Mouse (Mus musculus): Measurements from ENCODE around the gene Ankrd34c.
A peak's percentile ranks its signal among the peaks of the same experiment; 100 is the strongest.

Ankrd34c gene

DNA sequence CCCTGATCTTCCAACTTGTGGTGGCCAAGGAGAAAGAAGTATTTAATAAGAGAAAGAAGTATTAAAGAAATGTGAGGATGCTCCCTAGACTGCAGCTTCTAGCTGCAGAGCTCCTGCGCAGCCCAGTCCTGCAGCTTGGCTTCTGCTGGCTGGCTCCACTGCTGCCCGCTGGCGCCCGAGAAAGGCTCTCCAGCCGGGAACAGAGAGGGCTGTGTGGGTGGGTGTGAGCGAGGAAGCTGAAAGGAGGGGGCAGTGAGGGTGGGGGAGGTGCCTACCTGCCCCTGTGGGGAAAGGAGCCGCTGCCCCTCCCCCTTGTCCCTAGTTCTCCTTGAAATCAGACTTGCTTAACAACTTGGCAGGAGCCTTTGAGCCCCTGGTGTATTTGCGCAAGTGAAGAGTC is at the start of gene Ankrd34c:
Ankrd34c (minus strand) TSS at position 181 of the 400 bp plus-strand sequence.
- no peak for DNase-seq (ENCODE audit: low read depth in 2 of 2, low spot score in 2 of 2)

DNA sequence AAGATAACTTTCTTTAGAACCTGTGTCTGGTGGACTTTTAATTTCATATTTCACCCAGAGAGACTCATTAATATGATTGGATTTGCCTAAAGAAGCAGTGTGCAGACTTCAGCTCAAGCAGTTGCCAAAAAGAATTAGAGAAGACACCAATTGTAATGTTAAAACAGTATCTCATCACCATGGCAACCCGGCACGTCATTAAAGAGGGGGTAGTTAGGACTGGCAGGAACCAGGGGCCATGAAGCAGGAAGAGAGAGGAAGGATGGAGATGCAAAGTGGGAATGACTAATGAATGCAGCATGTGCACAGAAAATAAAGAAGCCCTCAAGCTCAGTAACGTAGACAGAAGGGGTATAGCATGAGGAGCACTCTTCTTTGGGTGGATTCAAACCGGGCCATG is 49.3 kb upstream of the Ankrd34c start:
- DNase-seq (ENCODE audit: low read depth in 2 of 2, low spot score in 2 of 2) = no peak

DNA sequence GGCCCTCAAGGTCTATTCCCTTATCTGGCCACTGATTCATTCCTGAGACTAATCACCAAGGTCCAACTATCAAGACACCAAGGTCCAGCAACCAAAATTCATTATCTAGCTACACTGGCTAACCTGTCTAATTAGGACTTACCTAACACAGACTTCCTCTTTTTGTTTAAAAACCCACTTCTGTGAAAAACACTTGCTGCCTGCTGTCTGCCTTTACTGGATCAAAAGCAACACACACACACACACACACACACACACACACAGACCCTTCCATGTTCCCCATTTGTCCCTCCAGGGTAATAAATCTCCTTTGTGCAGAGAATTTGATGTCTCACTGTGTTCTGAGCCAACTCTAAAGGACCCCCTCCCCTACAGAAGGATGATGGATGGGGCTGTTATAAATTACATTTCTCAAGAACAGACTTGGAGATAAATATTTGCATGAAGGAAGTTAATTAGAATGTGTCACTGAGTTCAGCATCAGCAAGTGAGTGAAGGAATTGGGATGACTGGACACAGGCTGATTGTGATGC is 43.2 kb upstream of the Ankrd34c start:
- no peak for DNase-seq (ENCODE audit: low read depth in 2 of 2, low spot score in 2 of 2)

DNA sequence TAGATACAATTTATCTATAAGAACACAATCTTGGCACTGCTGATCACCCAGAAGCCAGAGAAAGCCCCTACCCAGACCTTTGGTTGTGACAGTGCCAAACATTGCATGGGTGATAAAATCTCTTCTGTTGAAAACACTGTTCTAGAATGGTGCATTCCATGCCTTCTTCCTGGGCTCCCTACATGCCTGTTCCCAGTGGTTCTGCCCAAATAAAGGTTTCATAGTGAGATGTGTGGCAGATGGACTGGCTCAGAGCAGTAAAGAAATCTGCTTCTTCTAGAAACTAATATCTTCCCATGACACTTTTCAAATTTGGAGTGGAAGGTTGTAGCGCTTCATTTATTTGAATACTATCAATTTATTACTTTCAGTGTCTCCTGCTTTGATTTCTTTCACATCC is 41.0 kb upstream of the Ankrd34c start:
- DNase-seq (ENCODE audit: low read depth in 2 of 2, low spot score in 2 of 2) = no peak

DNA sequence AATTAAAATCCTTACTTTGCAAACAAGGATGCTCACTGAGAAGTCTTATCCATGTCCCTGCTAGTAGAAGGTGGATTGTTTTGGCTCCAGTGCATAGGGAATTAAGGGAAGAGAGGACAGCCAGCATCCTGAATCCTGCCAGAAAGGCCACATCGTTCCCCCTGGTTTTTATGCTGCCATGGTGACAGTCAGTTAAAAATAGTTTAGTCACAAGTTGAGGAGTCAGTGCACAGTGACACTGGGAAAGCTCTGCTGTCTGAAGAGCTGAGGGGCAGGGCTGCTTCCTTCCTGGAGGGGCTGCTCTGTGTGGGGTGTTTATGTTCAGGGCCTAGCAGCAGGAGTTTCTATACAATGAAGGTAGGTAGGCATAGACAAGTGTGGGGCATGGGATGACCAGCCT is 32.9 kb upstream of the Ankrd34c start:
- no peak for DNase-seq (ENCODE audit: low read depth in 2 of 2, low spot score in 2 of 2)

DNA sequence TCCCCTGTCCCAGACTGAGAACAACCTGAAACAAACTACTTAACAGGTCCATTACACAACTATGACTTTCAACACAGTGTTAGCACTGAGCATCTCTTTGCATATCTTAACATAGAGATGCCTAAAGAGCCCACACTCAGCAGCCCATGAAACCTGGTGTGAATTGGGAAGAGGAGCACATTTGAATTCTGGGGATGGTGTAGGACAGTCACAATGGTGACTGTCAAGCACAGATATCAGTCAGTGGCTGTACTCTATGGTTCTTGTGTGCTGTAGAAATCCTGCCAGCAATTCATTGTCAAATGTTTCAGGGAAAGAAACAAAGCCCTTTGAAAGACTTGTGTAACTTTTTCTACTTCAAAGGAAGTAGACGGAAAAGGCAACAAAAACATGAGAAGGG is 23.7 kb upstream of the Ankrd34c start:
- no peak for DNase-seq (ENCODE audit: low read depth in 2 of 2, low spot score in 2 of 2)

DNA sequence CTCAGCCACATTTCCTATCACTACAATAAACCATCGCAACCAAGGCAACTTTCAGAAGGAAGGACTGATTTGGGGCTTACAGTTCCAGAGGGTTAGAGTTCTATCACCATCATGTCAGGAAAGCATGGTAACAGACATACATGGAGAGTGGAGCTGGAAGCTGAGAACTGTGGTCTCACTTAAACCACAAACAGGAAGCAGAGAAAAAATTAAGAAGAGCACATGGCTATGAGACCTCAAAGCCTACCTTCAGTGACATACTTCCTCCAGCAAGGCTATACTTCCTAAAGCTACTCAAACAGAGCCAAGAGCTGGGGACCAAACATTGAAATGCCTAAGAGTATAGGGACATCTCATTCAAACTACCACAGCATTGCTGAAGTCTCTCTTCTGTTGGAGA is 20.3 kb upstream of the Ankrd34c start:
- no peak for DNase-seq (ENCODE audit: low read depth in 2 of 2, low spot score in 2 of 2)

DNA sequence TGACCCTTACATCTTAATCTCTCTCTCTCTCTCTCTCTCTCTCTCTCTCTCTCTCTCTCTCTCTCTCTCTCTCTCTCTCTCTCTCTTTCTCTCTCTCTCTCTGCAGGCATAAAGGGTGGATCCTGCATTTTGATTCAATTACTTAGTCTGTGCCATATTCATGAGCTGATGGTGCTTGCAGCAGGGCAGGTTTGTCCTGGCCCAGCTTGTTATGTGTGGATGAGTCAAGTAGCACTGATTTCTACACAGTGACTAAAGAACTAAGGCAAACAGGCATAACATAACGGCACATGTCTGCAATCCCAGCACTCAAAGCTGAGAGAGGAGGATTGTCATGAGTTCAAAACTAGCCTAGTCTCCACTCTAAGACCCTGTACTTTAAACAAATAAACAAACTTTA is 19.9 kb upstream of the Ankrd34c start:
- no peak for DNase-seq (ENCODE audit: low read depth in 2 of 2, low spot score in 2 of 2)

DNA sequence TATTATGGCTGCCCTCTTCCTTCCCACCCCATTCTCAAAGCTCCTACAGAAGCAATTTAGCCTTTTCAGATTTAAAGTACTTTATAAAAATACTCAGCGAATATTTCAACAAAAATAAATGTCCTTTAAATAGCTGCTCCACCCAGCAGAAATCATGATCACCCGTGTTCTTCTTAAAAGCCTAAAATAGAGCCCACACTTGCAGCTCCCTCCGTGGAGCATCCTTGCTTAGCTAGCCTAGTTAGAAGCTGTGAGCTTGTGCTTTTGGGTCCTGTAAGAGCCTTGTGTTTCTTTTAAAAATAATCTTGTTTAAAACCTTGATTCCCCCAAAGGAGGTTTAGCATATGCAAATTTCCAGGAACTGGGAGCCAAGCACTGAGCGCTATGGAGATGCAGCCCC is 19.3 kb upstream of the Ankrd34c start:
- DNase-seq (ENCODE audit: low read depth in 2 of 2, low spot score in 2 of 2) = no peak

DNA sequence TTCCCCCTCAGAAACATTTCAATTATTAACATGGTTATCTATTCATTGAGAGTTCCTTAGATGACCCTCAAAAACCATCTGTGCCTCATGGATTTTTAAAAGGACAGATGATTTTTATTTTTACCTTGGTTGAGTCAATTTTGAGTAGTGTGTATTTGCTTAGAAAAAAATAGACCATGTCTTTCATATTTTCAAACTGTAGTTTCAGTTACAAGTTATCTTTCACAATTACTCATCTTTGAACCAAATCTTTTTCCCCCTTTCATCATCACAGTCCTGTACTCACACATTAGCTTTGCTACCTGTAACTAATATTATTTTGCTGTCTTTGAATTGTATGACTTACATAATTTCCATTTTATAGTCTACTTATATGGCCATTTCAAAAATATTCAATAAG is 1.8 kb upstream of the Ankrd34c start:
- DNase-seq (ENCODE audit: low read depth in 2 of 2, low spot score in 2 of 2) = no peak

DNA sequence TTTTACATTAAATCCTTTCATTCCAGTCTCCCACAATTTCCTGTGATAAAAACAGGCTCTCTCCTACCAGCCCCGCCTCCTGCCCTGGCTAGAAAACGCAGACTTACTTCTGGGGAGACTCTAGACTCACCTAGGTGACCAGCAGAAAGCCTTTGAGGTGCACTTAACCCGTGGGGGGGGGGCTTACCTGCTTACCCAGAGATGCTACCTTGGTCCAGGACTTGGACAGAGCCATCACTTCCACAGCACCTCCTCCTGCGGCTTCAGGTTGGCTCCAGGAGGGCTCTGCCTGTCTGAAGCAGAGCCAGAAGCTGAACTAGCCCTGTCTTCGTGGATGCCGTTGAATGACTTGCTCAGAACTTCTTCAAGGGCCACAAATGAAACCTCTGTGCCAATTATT is 387 bp downstream of the Ankrd34c start:
- DNase-seq (ENCODE audit: low read depth in 2 of 2, low spot score in 2 of 2) = no peak

DNA sequence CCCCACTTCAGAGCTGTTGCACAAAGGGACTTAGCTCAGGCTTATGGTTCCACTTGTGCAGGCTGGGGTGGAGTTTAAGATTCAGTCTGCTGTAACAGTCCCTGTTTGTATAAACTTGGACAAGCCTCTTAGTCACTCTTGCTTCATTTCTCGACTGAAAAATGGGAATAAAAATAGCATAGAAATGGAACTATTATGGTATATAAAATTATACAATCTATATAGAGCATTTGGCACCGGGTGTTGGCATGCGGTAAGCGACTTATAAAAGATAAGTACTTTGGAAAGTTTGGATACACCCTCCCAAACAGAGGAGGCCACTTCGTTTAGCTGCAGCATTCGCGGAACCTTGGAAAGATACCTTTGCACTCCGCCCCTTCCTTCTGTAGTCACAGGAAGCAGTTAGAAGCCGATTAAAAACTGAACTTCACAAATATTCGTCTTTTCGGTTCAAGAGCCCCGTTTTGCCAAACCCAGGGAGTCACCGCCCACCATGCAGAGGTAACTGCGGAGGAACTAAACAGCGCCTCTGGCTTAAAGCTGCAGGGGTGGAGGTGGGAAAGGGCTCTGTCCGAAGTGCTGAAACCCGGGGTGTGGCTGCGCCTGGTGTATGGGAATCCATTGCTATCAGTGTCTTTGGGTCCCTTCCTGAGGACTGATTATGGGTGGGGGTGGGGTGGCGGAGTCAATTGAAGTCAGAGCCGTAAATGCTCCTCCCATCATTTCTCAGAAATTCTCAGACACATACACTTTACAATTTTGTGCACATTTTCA is 1.2 kb downstream of the Ankrd34c start:
- no peak for DNase-seq (ENCODE audit: low read depth in 2 of 2, low spot score in 2 of 2)

DNA sequence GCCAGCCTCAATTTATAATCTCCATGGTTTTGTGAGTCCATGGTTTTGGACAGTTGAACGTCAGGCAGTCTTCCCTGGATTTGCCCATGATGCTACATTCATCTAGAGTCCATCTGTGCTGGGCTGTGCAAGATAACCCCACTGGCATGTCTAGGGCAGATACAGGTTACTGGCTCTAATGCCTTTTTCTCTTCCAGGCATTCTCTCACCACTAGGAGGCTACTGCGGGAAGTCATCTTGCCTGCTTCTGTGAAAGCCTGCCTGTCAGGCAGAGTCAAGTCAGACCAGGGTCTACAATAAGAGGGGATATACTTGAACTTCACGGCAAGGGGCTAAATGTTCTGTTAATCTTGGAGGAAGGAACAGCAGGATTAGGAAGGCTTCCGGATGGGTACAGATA is 31.4 kb downstream of the Ankrd34c start:
- DNase-seq (ENCODE audit: low read depth in 2 of 2, low spot score in 2 of 2) = peak; percentile 9 to 29

DNA sequence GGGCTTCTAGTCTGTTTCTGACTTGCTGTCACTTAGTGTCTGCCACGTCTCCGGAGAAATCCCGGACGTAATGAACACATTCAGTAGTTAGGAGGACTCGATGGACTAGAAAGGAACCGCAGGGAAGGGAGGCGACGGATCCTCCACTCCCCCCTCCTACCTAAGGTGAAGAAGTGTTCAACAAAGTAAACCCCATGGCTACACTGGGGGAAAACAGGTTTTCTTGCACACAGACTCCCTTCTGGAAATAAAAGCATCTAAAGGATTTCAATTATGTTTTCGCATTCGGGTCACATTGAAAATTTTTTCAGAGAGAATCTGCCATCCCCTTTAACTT is 33.1 kb downstream of the Ankrd34c start:
- DNase-seq (ENCODE audit: low read depth in 2 of 2, low spot score in 2 of 2) = no peak

DNA sequence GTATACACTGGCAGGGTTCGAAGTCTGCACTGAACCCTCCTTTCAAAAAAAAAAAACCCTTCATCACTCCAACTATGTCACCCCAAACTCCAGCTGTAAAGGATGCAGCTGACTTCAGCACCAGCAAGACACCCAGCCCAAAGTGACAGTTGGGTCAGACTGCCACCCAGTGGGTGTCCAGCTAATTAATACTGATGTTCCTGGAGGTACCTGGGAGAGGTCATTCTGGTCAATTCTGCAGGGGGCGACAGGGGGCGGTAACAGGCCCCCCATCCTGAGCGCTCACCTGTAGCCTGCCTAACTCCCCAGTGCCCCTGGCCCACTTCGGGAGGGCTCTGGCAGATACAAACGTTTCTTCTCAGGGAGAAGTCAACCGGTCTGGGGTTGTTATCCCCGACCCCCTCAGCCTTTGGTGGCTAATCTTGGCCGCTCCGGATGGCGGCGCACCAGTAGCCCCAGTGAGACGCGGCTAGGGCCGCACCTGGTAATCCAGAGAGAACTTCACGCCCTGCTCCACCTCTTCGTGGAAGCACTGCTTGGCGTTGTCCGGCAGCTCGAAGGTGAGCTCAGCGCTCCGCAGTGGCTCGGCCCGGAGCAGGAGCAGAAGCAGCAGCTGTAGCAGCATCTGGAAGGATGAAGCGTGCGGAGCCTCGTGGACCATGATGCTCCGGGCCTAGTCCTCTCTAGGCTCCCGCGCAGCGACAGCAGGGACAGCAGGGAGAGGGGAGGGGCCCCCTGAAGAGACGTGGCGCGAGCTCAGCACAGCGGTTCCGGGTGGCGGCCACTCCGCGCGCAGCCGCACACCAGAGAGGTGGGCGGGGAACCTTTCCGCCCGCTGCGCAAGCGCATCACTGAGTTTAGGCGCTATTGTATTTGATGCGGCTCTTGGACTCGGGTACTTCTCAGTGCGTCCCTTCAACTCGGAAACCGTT is 33.7 kb downstream of the Ankrd34c start, which contains the start of gene Tmed3:
Tmed3 (minus strand) TSS at position 804 of the 932 bp plus-strand sequence.
- peak; percentile 85 to 89 for DNase-seq (ENCODE audit: low read depth in 2 of 2, low spot score in 2 of 2)

DNA sequence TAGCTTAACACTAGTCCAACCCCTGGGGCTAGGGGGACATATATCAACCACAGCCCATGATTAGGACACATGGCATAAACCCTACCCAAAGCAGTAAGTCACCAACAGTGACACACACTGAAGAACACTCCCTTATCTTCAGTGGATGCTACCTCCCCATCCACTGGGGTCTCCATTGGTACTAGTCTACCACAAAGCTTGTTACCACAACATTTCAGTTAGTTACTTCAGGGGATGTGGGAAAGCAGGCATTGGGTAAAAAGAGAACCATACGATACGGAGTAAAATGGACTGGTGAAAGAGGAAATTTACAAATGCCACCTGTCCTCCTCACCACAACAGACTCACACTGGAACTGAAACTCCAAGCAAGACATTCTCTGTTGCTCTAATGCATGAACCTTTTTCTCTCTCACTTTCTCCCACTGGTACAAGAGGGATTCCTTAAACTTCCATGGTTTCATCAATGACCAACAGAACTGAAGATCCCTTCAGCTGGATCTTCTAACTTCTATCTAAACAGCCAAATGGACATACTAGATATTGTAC is 37.3 kb downstream of the Ankrd34c start:
- DNase-seq (ENCODE audit: low read depth in 2 of 2, low spot score in 2 of 2) = no peak

DNA sequence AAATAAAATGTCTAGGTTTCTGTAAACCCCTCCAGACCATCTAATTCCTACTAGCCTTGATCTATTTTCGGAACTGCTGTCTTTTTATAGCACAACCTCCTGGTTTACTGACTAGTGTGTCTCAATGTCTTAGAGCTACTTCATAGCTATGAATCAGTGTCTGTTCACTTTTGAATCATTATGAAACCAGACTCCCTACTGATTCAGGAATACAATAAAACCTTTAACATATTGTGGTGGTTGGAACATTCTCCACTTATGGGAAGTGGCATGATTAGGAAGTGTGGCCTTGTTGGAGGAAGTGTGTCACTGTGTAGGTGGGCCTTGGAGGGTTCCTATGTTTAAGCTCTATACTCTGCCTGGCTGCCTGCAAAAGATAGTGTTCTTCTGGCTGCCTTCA is 43.1 kb downstream of the Ankrd34c start:
- DNase-seq (ENCODE audit: low read depth in 2 of 2, low spot score in 2 of 2) = no peak

DNA sequence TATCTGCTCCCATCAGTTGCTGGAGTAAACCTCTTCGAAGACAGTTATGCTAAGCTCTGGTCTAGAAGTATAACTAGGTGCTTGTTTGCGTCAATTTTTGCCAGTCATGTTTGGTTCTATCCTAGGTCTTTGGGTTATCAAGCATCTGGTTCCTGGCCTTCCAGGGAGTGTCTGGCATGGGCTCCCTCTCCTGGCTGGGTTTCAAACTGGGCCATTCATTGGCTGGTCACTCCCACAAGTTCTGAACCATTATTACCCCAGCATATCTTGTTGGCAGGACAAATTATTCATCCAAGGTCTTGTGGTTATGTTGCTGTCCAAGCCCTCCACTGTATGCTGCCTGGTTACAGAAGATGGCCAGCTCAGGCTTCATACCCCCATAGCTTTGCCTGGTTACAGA is 44.6 kb downstream of the Ankrd34c start:
- DNase-seq (ENCODE audit: low read depth in 2 of 2, low spot score in 2 of 2) = no peak

DNA sequence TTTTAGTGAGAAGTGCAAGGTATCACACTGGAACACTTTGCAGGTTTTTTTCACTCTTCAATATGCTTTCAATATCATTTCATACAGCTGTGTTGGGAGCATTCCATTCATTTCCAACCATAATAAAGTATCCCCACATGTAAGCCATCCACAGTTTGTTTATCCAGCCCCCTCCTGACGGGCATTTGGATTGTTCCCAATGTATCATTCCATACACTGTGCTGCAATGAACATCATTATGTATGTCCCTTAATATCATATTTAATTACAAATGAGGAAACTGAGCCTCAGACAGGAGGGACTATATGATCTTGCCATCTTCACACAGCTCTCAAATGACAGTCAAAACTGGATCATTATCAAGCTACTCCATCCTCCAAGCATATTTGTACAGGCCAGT is 49.1 kb downstream of the Ankrd34c start:
- no peak for DNase-seq (ENCODE audit: low read depth in 2 of 2, low spot score in 2 of 2)

DNA sequence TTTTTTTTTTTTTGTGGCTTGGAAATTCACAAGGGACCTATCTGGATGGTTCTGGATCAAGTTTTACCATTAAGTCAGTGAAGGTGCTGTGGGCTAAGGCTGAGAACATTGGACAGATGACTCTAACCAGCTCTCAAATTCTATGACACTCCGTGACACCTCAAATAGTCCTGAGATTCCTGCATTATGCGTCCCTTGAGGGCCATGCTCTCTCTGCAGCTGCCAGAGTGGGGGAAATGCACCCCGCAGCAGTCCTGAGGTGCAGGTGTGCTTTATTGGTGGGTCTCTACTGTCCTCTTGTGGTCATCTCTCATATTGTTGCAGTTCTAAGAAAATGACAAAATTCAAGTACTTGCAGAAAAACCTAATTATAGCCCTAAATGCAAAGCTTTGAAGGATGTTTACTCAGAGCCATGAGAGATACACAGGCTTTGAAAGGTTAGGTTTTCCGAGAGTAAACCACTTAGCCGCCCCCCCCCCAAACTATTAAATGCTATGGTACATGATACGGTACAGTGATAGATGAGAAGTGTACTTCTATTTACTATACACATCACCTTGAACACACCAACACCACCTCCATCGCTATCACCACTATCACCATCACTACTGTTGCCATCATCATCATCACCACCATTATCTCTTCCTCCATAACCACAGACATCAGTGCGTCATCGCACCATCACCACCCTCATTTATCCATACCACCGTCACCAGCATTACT is 50.6 kb downstream of the Ankrd34c start:
- peak in 1 of 2 experiments; percentile 25 for DNase-seq (ENCODE audit: low read depth in 2 of 2, low spot score in 2 of 2)

DNA sequence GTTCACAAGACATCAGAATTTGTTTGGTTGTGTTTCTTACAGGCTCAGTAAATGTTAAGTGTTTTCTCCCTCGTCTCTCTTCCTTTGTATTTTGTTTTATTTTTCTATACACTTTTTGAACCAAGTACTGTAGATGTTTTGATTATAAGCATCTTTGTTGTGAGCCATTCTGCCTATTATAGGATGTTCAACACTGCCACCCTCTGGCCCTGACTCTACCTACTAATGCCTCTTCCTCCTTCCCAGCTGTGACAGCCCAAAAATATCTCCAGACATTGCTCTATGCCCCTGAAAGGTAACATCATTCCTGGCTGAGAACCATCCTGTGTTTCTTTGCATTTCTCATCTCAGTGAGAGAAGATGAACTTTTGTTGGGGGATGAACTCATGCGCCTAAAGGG is 52.0 kb downstream of the Ankrd34c start:
- no peak for DNase-seq (ENCODE audit: low read depth in 2 of 2, low spot score in 2 of 2)

All from CD8-positive naive resting alpha-beta T cell, adult 2 months (primary cell).